Mouse (Mus musculus) 3134 (cell line): ENCODE results near the gene Slc25a33.

Experiments used
- DNase-seq: peaks from one replicate; pipeline ENCODE4 v3.0.0-alpha.2; 2011; ENCODE audit warnings: low spot score; ENCODE audit not compliant: insufficient read length; ENCODE audit errors: extremely low read depth

Slc25a33 gene

DNA sequence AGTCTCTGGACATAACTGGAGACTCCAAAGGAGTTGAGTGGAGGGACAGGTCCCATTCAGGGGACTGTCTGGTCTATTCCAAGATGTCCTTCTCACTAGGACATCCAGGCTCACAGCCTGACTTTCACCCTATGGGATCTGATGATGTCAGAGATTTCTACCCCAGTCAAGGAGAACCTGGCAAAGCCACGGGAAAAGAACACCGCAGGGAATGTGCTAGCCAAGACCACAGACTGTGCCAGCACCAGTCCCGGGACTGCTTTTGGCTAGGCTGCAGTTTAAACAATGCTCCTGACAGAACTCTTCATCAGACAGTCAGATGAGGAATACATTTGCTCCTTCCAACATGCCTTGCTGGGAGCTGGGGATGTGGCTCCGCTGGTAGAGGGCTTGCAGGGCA, 74.1 kb downstream of the Slc25a33 start:
- DNase-seq, result no peak

DNA sequence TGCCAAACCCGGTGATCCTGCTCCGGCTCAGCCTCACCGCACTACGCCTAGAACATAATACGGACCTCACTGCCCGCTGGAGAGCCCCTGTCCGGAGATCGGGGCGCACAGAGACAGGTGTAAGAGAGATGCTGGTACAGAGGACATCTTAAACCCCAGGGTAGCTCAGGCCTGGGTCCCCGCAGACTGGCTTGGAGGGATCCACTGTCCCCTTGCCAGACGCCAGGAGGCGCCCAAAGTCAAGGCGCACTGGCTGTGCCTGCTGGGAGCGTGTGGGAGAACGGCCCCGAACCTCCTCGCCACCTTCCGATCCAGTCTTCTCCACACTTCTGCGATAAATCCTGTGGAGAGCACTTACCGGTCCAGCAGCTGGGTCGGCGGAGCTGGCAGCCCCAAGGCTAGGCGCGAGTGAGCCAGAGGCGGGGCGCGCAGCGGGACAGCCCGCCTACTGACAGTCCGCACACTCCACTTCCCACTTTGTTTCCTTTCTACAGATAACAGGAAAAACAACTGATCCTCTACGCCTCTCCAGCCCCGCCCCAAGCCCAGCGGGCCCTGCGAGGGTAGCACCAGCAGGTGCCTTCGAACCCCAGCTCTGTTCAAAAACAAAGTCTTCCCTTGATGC, 75.8 kb downstream of the Slc25a33 start:
- DNase-seq, result no peak

DNA sequence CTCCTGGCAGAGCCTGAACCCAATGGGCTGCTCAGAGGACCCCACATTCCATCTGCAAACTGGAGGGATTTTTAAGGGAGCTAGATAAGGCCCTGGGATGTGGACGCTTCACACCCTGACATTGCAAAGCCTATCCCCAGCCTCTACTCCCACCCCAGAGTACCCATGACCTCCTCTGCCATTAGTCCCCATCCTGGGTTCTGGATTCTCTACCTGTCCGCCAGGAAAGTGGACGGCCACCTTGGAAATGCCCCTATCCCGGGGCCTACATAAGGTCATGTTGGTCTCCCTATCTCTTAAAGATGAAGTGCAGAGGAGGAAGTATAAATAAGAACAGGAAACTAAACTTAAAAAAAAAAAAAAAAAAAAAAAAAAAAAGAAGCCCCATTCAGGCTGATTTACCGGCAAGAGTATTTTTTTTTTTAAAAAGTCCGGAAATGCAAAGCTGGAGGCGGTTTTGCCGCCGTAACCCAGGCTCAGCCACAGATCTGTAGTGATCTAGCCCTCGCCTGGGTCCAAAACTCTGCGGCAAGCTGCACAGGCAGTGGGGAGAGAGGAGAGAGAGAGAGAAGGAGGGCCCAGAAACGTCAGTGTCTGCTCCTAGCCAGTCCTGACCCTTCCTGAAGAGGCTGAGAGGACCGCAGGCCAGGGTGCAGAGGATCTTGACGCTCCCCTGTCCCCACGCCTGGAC, 76.4 kb downstream of the Slc25a33 start:
- no peak for DNase-seq

DNA sequence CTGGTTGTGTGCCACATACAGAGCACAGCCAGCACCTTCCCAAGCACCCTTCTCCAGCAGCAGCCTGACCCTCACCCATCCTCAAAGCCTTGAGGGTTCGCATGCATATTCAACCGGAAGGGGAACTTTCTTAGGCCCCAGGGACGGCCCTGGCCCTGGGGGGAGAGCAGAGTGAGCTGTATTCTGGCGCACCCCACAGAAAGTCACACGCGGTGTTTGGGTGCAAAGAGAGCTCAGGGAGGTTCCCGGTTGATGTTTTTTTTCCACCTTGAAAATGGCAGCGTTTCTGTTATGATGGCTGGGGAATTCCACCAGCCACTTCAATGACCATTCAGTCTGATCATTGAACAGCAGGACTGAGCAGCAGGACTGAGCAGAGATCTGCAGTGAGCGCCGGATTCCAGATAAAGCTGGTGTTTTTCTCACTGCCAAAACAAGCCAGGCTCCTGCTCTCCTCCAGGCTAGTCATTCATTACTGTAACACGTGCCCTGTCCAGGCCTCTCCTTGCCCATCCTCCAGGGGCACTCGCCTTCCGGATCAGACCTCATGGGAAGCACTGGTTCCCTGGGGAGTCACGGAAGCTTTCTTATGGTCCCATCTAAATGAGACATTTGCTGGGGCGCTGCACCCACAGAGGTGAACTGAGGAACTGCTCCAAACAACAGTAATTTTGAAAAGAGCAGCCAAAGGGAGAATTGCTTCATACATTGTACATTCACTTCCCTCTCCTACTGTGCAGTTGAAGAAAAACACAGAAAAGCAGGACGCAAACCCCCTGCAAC, 77.7 kb downstream of the Slc25a33 start:
- DNase-seq, result no peak
